Mouse (Mus musculus): Measurements from ENCODE around the gene Shank1.

DNA sequence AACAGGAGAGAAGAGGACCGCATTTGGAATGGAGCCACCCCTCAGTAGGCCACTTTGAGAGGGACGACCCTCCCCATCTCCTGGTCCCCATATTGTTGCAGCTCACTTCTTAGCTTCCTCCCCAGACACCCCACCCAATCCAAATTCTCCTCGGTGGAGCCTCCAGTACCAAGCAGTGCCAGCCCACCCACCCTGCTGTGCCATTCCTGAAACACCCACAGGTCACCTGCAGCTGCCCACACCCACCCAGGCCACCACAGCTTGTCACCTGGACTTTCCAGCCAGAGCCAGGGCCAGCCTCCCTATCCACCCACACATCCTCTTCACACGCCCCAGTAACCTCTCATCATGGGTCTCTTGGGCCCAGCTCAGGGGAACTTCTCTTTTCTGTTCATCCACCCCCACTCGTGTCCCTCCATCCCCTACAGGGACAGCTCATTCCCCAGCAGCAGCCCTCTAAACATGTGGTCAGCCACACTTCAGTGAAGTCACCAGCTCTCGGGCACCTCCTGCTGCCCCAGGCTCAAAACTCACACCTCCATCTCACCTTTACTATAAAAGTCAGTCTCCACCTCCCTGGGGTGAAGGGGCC, 1.8 kb downstream of the Shank1 start:
- TF ChIP-seq CTCF (IDR thresholded peaks at IDR 0.05; ENCODE audit: low read depth, low read length) = no peak
- TF ChIP-seq POLR2A (IDR thresholded peaks at IDR 0.05; ENCODE audit: borderline replicate concordance, low read depth, low read length) = no peak

Data from bone marrow macrophage, adult 2 months (primary cell).